Mouse (Mus musculus) kidney, adult 2 months (tissue): ENCODE measurements around the gene Uhrf1. TPM values are rescaled to one million over a fixed set of nuclear protein-coding genes. Genes with fewer than 3 reads are reported as not detected.
A peak's percentile ranks its signal among the peaks of the same experiment; 100 is the strongest.
"Not testable (repeated sequence)": the region's sequence is repeated elsewhere in the genome, so short reads cannot be mapped to it uniquely, and the experiment has no call there.

Experiments used
- DNase-seq: peaks from one replicate; pipeline ENCODE4 v3.0.0; 2021
- H3K27ac ChIP-seq: fragments of 200-500 bp; 2 replicates; pipeline ENCODE4 v1.5.1; 2012; ENCODE audit warnings: low read depth, low read length, control low read depth, inconsistent platforms; ENCODE audit not compliant: insufficient read depth
- H3K27me3 ChIP-seq: fragments of 200-500 bp; replicated peaks from 2 replicates; pipeline ENCODE4 v1.6.1; 2012; ENCODE audit warnings: mild to moderate bottlenecking, moderate library complexity, low read length, inconsistent platforms; ENCODE audit not compliant: control insufficient read depth, insufficient read depth
- H3K36me3 ChIP-seq: fragments of 200-500 bp; 2 replicates; pipeline ENCODE4 v1.6.1; 2012; ENCODE audit warnings: mild to moderate bottlenecking, moderate library complexity, low read length, inconsistent platforms; ENCODE audit not compliant: control insufficient read depth, insufficient read depth
- H3K4me1 ChIP-seq: fragments of 200-500 bp; 2 replicates; pipeline ENCODE4 v1.6.1; 2011; ENCODE audit warnings: low read length; ENCODE audit not compliant: control insufficient read depth, insufficient read depth
- H3K4me3 ChIP-seq: fragments of 200-500 bp; 2 replicates; pipeline ENCODE4 v1.5.1; 2011; ENCODE audit warnings: mild to moderate bottlenecking, low read depth, low read length, control low read depth; ENCODE audit not compliant: insufficient read depth
- CTCF ChIP-seq: fragments of 200-500 bp; conservative IDR thresholded peaks from 2 replicates; pipeline ENCODE4 v1.5.1; 2011; ENCODE audit warnings: low read depth, mild to moderate bottlenecking, control low read depth, low read length, moderate library complexity, mixed read lengths; ENCODE audit not compliant: insufficient read depth, insufficient read length
- POLR2A ChIP-seq: fragments of 200-500 bp; IDR thresholded peaks from one replicate; pipeline ENCODE4 v1.6.1; 2011; ENCODE audit warnings: low read depth, low read length, control low read depth
- WGBS: fragments of 180-500 bp; shearing (Covaris S2); methylation state at CpG from one replicate; pipeline ENCODE4 v1.1.7; 2018; 5-methylcytosine and 5-hydroxymethylcytosine counted together
- polyA plus RNA-seq: library from polyadenylated mRNA; depleted of rRNA; stranded (reverse); fragments of >200 nt; gene quantifications from 2 replicates; pipeline ENCODE4 v1.2.3, GENCODE M21; 2012; rRNA removed

Gene Uhrf1
- polyA plus RNA-seq, result 1.2 and 2.3 TPM in 2 replicates

DNA sequence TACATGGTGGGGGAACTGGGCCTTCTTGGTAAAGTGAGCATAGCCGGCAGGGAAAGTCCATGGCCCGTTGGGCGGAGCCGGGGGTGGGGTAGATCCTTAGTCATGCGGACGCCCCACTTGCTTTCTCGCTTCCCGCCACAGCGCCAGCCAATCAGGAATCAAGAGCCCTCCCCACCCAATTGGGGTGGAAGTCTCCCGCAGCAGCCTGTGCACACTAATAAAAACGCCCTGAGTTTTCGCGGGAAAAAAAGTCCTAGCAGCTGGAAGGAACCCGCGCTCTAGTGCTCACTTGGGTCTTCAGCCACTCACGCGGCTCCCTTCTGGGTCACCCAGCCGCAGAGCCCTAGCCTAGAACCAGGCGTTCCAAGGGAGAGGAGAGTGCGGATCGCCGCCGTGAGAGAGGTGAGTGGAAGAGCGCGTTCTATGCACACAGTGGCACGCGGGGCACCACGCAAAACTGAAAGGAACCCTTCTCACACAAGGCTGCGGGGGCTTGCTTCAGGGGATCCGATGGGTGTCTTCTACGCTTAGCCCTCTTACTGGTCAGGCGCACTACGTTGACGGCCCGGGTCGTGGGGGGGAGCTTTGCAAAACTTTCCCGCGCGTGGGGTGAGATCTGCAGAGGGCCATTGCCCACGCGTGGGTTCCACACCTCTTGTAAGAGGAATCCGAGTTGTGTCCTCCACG is at the start of gene Uhrf1:
Gene Uhrf1, plus strand, starts transcription at position 162 of the 687 bp plus-strand sequence.
- peak; percentile 84 for DNase-seq

DNA sequence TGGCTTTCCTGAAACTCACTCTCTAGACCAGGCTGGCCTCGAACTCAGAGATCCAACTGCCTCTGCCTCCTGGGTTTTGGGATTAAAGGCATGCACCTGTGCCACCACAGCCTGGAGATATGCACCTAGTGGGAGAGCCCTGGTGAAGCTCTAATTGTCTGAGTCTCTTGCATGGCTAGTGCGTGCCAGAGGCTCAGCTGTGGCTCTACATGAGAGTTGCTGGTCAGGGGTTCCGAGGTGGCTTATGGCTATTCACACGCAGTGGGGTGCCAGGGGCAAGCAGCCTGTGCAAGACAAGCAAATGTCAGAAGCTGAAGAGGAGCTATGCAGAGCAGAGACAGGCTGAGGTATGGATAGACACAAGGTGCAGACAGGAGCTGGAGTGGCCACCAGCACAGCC is 48.4 kb upstream of the Uhrf1 start:
- H3K27me3 ChIP-seq, result no peaks in the 10 kb centered on the region
- H3K36me3 ChIP-seq, result no peaks in the 10 kb centered on the region
- no peak for TF ChIP-seq CTCF
- no peak for TF ChIP-seq POLR2A
- no peak for DNase-seq
- 90% methylated on average over 4 of the region's 4 CpGs for whole genome bisulfite sequencing
- no peak overlapping the region for H3K4me3 ChIP-seq
- H3K4me1 ChIP-seq, result peaks cover 7% of the 10 kb centered on the region
- H3K27ac ChIP-seq, result no peak overlapping the region

More for the DNA sequence above, at the start of gene Uhrf1:
- H3K36me3 ChIP-seq, result no peaks in the 10 kb centered on the region
- H3K4me3 ChIP-seq, result peak within 1 kb of the TSS; percentile 76
- H3K4me1 ChIP-seq, result peaks cover 11% of the 10 kb centered on the region; the same call in 1 of the 2 replicates
- no peak within 1 kb of the TSS for H3K27ac ChIP-seq
- TF ChIP-seq POLR2A (no peak), CTCF (no peak)
- WGBS, result under 1% methylated on average over 43 of the region's 43 CpGs
- H3K27me3 ChIP-seq, result no peaks in the 10 kb centered on the region

DNA sequence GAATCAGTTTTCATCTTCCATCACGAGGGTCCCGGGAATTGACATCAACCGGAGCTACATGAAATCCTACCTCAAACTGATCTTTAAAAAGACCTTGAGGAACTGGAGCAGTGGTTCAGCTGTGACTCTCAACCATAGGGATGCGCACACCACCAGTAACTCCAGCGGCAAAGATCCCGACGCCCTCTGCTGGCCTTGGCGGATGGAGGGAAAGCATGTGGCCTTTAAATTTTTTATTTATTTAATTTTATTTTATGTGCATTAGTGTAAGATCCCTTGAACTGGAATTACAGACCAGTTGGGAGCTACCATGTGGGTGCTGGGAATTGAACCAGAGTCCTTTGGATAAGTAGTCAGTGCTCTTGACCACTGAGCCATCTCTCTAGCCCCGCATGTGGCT is 47.7 kb upstream of the Uhrf1 start:
- TF ChIP-seq CTCF (peak; percentile 24; the same call in 1 of the 2 replicates), POLR2A (no peak)
- WGBS, result 18% methylated on average over 9 of the region's 9 CpGs
- no peaks in the 10 kb centered on the region for H3K36me3 ChIP-seq
- H3K4me3 ChIP-seq, result no peak overlapping the region
- H3K27ac ChIP-seq, result no peak overlapping the region
- no peaks in the 10 kb centered on the region for H3K27me3 ChIP-seq
- no peak for DNase-seq
- H3K4me1 ChIP-seq, result peaks cover 15% of the 10 kb centered on the region

DNA sequence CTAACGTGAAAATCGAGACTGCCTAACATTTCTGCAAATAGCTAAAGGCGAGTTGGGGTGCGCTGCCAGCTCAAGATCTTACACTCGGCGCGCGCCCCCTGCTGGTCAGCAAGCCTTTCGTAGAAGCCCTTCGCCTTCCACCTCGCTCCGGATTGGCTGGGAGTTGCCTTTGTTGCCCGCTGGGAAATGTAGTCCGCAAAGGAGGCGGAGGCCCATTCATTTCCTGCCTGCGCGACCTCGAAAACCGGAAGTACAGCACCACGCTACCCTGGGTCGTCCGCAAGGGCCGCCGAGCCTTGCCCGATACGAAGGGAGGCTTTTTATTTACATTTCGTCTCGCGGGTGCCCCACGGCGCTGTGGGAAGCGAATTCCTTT is 47.3 kb upstream of the Uhrf1 start:
- Histone ChIP-seq H3K4me3 (peak overlapping the region; percentile 68), H3K4me1 (peaks cover 19% of the 10 kb centered on the region), H3K27ac (peak overlapping the region; percentile 94), H3K36me3 (no peaks in the 10 kb centered on the region), H3K27me3 (no peaks in the 10 kb centered on the region)
- WGBS, result under 1% methylated on average over 32 of the region's 32 CpGs
- TF ChIP-seq CTCF (peak; percentile 92), POLR2A (peak; percentile 21)
- peak; percentile 99 for DNase-seq

DNA sequence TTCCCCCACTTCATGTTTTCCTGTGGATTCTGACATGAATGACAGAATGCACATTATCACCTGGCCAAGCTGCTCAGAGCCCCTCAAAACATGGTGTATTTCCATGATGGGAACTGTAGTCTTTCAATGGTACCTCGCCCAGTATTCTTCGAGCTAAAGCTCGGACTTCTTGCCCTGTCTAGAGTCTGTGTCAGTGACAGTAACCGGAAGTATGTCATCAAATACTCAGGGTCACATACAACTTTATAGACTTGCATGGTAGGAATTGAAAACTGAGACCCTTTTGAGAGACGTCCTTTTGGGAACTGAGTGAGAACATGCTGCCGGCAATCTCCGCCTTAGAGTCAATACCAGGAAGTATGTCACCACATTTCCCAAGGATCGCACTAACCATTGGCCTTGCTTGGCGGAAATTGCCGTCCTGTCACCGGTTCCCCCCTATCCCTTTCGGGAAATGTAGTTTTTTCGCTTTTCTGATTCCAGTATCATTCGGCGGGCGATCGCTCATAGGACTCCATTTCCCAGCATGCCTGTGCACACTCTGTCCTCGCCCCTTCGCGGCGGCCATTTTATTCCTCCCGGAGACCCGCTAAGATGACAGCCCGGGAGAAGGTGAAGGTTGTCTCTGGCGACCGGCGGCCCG is 46.8 kb upstream of the Uhrf1 start, which contains the start of gene Fem1a:
Gene Fem1a, plus strand, starts transcription at position 572 of the 643 bp plus-strand sequence.
- peak within 1 kb of the TSS; percentile 94 for H3K27ac ChIP-seq
- peak; percentile 39 for TF ChIP-seq POLR2A
- TF ChIP-seq CTCF, result no peak
- DNase-seq, result peak; percentile 99
- H3K4me3 ChIP-seq, result peak within 1 kb of the TSS; percentile 68
- under 1% methylated on average over 28 of the region's 28 CpGs for WGBS
- H3K36me3 ChIP-seq, result no peaks in the 10 kb centered on the region
- no peaks in the 10 kb centered on the region for H3K27me3 ChIP-seq
- H3K4me1 ChIP-seq, result peaks cover 24% of the 10 kb centered on the region

DNA sequence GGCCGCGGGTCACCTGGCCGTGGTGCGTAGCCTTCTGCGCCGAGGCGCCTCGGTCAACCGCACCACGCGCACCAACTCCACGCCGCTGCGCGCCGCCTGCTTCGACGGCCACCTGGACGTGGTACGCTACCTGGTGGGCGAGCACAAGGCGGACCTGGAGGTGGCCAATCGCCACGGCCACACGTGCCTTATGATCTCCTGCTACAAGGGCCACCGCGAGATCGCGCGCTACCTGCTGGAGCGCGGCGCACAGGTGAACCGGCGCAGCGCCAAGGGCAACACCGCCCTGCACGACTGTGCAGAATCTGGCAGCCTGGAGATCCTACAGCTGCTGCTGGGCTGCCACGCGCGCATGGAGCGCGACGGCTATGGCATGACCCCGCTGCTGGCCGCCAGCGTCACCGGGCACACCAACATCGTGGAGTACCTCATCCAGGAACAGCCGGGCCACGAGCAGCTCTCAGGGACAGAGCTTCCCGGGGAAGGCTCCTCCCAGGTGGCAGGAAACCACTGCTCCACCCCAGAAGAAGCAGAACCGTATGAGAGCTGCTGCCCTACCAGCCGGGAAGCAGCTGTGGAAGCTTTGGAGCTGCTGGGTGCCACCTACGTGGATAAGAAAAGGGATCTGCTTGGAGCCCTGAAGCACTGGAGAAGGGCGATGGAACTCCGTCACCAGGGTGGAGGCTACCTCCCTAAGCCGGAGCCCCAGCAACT is 45.8 kb upstream of the Uhrf1 start:
- Histone ChIP-seq H3K27me3 (no peaks in the 10 kb centered on the region), H3K27ac (peak overlapping the region; percentile 43), H3K4me1 (peaks cover 26% of the 10 kb centered on the region), H3K36me3 (no peaks in the 10 kb centered on the region), H3K4me3 (peak overlapping the region; percentile 67)
- peak; percentile 69 for DNase-seq
- 5% methylated on average over 58 of the region's 58 CpGs for WGBS
- TF ChIP-seq CTCF, result no peak
- TF ChIP-seq POLR2A, result no peak

DNA sequence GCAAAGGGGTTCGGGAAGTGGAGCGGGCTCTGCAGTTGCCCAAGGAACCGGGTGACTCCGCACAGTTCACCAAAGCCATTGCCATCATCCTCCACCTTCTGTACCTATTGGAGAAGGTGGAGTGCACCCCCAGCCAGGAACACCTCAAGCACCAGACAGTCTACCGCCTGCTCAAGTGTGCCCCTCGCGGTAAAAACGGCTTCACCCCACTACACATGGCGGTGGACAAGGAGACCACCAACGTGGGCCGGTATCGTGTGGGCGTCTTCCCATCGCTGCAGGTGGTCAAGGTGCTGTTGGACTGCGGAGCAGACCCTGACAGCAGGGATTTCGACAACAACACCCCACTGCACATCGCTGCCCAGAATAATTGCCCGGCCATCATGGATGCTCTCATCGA is 44.9 kb upstream of the Uhrf1 start:
- peaks cover 26% of the 10 kb centered on the region for H3K4me1 ChIP-seq
- 89% methylated on average over 19 of the region's 19 CpGs for WGBS
- not testable (repeated sequence) for H3K27ac ChIP-seq, H3K27me3 ChIP-seq, H3K4me3 ChIP-seq, DNase-seq, H3K36me3 ChIP-seq

DNA sequence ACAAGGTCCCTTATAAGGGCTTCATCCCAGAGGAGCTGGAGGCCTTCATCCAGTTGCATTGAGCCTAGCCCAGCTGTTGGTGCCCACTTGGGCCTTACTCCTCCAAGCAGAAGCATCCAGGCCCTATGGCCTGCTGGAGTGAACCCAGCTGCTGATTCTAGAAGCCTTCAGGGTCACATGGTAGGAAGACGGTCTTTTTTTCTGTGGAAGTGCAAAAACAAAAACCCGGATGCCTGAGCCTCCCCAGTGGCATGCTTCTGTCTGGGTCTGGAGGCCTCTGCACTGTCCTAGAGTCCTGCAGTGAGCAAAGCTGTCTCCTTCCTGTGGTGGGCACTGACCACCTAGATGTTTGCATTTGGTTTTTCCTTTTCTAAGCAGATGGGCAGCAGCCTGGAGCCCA is 44.3 kb upstream of the Uhrf1 start:
- peaks cover 26% of the 10 kb centered on the region for H3K4me1 ChIP-seq
- not testable (repeated sequence) for H3K36me3 ChIP-seq, H3K4me3 ChIP-seq, H3K27me3 ChIP-seq, DNase-seq, H3K27ac ChIP-seq
- 21% methylated on average over 2 of the region's 2 CpGs for WGBS
